Mouse (Mus musculus): ENCODE data around the gene Susd3. TPM values are rescaled to one million over a fixed set of nuclear protein-coding genes. Genes with fewer than 3 reads are reported as not detected.

Susd3 gene
- 0.95 and 1.0 TPM in 2 replicates for polyA plus RNA-seq (2016; fragmentation: Nextera tagmentation; extraction: Ambion mirVana)

DNA sequence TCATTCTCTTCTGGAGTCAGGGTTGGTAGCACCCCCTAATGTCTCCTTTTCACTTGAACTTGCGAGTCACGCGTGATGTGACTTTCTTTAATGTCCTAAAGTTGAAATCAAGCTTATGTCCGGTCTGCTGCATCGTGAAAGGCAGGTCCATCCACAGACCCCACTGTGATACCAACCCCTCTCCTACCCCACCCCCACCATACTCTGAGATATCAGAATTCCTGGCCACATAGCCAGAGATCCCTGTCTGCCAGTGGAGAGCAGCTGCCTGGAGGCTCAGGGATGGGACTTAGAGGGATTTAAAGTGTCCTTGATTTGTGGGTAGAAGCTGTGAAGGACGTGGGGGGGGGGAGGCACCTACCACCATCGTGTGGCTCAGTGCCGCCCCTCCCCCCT, at the start of gene Susd3:
Susd3 (minus strand) TSS at position 240 of the 396 bp plus-strand sequence.
- WGBS: 17% methylated on average over 6 of the region's 8 CpGs
- Histone ChIP-seq H3K27ac (no peak within 1 kb of the TSS), H3K27me3 (peaks cover 55% of the 10 kb centered on the region)

GRCm38 (mm10) chr13:49296270-49296669, 47.8 kb upstream of the Susd3 start:
- 79% methylated on average over 7 of the region's 7 CpGs for WGBS
- 0 out of 2 replicates have a peak, but pooled peaks cover 4% of the 10 kb centered on the region for H3K9me3 ChIP-seq
- H3K27ac ChIP-seq: no peak overlapping the region
- H3K9ac ChIP-seq (replicated peaks): no peak overlapping the region
- H3K36me3 ChIP-seq: no peaks in the 10 kb centered on the region
- H3K4me3 ChIP-seq (replicated peaks): no peak overlapping the region
- no peaks in the 10 kb centered on the region for H3K27me3 ChIP-seq
- no peaks in the 10 kb centered on the region for H3K4me1 ChIP-seq (replicated peaks)
- no peak overlapping the region for H3K4me2 ChIP-seq
- no peak for ATAC-seq (ENCODE audit: insufficient number of reproducible peaks, insufficient read depth, low FRiP score, low TSS enrichment, low read depth)

More for the DNA sequence above, at the start of gene Susd3:
- H3K4me2 ChIP-seq: peak within 1 kb of the TSS; percentile 75
- no peaks in the 10 kb centered on the region for H3K9me3 ChIP-seq
- peak within 1 kb of the TSS; percentile 49 for H3K4me3 ChIP-seq (replicated peaks)
- ATAC-seq (ENCODE audit: insufficient number of reproducible peaks, insufficient read depth, low FRiP score, low TSS enrichment, low read depth): no peak
- no peaks in the 10 kb centered on the region for H3K36me3 ChIP-seq
- H3K4me1 ChIP-seq (replicated peaks): peaks cover 9% of the 10 kb centered on the region; the same call in 1 of the 2 replicates
- H3K9ac ChIP-seq (replicated peaks): peak within 1 kb of the TSS; percentile 42; the same call in 1 of the 2 replicates

- 83% methylated on average over 9 of the region's 9 CpGs for WGBS
- Histone ChIP-seq H3K4me1 (replicated peaks) (no peaks in the 10 kb centered on the region), H3K9ac (replicated peaks) (no peak overlapping the region), H3K4me3 (replicated peaks) (no peak overlapping the region), H3K9me3 (0 out of 2 replicates have a peak, but pooled peaks cover 5% of the 10 kb centered on the region), H3K27ac (no peak overlapping the region), H3K36me3 (no peaks in the 10 kb centered on the region), H3K27me3 (no peaks in the 10 kb centered on the region), H3K4me2 (no peak overlapping the region)
- ATAC-seq (ENCODE audit: insufficient number of reproducible peaks, insufficient read depth, low FRiP score, low TSS enrichment, low read depth): no peak
Observed at GRCm38 (mm10) chr13:49294108-49294507, 45.6 kb upstream of the Susd3 start.

- Histone ChIP-seq H3K36me3 (no peaks in the 10 kb centered on the region), H3K4me1 (replicated peaks) (no peaks in the 10 kb centered on the region), H3K9ac (replicated peaks) (no peak overlapping the region), H3K4me2 (no peak overlapping the region), H3K27ac (no peak overlapping the region), H3K27me3 (no peaks in the 10 kb centered on the region), H3K9me3 (0 out of 2 replicates have a peak, but pooled peaks cover 5% of the 10 kb centered on the region), H3K4me3 (replicated peaks) (no peak overlapping the region)
- no peak for ATAC-seq (ENCODE audit: insufficient number of reproducible peaks, insufficient read depth, low FRiP score, low TSS enrichment, low read depth)
- 89% methylated on average over 6 of the region's 6 CpGs for WGBS
Observed at GRCm38 (mm10) chr13:49291949-49292348, 43.4 kb upstream of the Susd3 start.

GRCm38 (mm10) chr13:49291398-49291797, 42.9 kb upstream of the Susd3 start:
- 0 out of 2 replicates have a peak, but pooled peaks cover 5% of the 10 kb centered on the region for H3K9me3 ChIP-seq
- no peak overlapping the region for H3K9ac ChIP-seq (replicated peaks)
- no peak overlapping the region for H3K4me3 ChIP-seq (replicated peaks)
- no peaks in the 10 kb centered on the region for H3K27me3 ChIP-seq
- H3K4me1 ChIP-seq (replicated peaks): no peaks in the 10 kb centered on the region
- H3K27ac ChIP-seq: no peak overlapping the region
- no peak for ATAC-seq (ENCODE audit: insufficient number of reproducible peaks, insufficient read depth, low FRiP score, low TSS enrichment, low read depth)
- H3K36me3 ChIP-seq: no peaks in the 10 kb centered on the region
- WGBS: 51% methylated on average over 1 of the region's 1 CpGs
- no peak overlapping the region for H3K4me2 ChIP-seq

DNA sequence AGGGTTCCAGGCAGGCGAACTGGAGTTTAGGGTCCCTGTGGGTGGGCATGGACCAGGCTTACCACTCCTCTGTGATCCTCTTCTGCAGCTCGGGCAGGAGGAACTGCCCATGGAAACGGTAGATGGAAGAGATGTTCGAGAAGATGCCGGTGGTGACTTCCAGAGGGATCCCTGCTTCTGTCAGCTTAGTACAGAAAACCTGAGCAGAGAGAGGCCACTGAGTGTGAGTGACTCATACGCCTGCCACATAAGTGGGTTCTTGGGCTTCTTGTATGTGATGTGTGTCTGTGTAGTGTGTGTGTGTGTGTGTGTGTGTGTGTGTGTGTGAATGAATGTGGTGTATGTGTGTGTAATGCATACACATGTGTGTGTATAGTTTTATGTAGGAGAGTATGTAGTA, 38.7 kb upstream of the Susd3 start:
- Histone ChIP-seq H3K4me2 (no peak overlapping the region), H3K27me3 (no peaks in the 10 kb centered on the region), H3K4me3 (replicated peaks) (no peak overlapping the region), H3K27ac (no peak overlapping the region), H3K36me3 (no peaks in the 10 kb centered on the region), H3K9me3 (0 out of 2 replicates have a peak, but pooled peaks cover 5% of the 10 kb centered on the region), H3K4me1 (replicated peaks) (no peaks in the 10 kb centered on the region), H3K9ac (replicated peaks) (no peak overlapping the region)
- no peak for ATAC-seq (ENCODE audit: insufficient number of reproducible peaks, insufficient read depth, low FRiP score, low TSS enrichment, low read depth)
- WGBS: 89% methylated on average over 6 of the region's 6 CpGs

GRCm38 (mm10) chr13:49286750-49287149, 38.2 kb upstream of the Susd3 start:
- Histone ChIP-seq H3K9ac (replicated peaks) (no peak overlapping the region), H3K9me3 (0 out of 2 replicates have a peak, but pooled peaks cover 5% of the 10 kb centered on the region), H3K4me3 (replicated peaks) (no peak overlapping the region), H3K27me3 (no peaks in the 10 kb centered on the region), H3K4me1 (replicated peaks) (no peaks in the 10 kb centered on the region), H3K4me2 (no peak overlapping the region), H3K27ac (no peak overlapping the region), H3K36me3 (no peaks in the 10 kb centered on the region)
- no peak for ATAC-seq (ENCODE audit: insufficient number of reproducible peaks, insufficient read depth, low FRiP score, low TSS enrichment, low read depth)
- WGBS: 82% methylated on average over 3 of the region's 3 CpGs

- H3K4me3 ChIP-seq (replicated peaks): no peak overlapping the region
- no peak for ATAC-seq (ENCODE audit: insufficient number of reproducible peaks, insufficient read depth, low FRiP score, low TSS enrichment, low read depth)
- no peak overlapping the region for H3K27ac ChIP-seq
- no peaks in the 10 kb centered on the region for H3K27me3 ChIP-seq
- WGBS: 81% methylated on average over 9 of the region's 9 CpGs
- no peaks in the 10 kb centered on the region for H3K4me1 ChIP-seq (replicated peaks)
- H3K4me2 ChIP-seq: no peak overlapping the region
- H3K9me3 ChIP-seq: no peaks in the 10 kb centered on the region; the same call in 1 of the 2 replicates
- no peak overlapping the region for H3K9ac ChIP-seq (replicated peaks)
- peaks cover 15% of the 10 kb centered on the region; the same call in 1 of the 2 replicates for H3K36me3 ChIP-seq
Observed at GRCm38 (mm10) chr13:49283686-49284085, 35.2 kb upstream of the Susd3 start.

- H3K9ac ChIP-seq (replicated peaks): no peak overlapping the region
- no peaks in the 10 kb centered on the region for H3K27me3 ChIP-seq
- H3K36me3 ChIP-seq: peaks cover 15% of the 10 kb centered on the region; the same call in 1 of the 2 replicates
- no peak overlapping the region for H3K4me3 ChIP-seq (replicated peaks)
- 49% methylated on average over 2 of the region's 2 CpGs for WGBS
- no peaks in the 10 kb centered on the region for H3K4me1 ChIP-seq (replicated peaks)
- no peak overlapping the region for H3K4me2 ChIP-seq
- H3K9me3 ChIP-seq: no peaks in the 10 kb centered on the region; the same call in 1 of the 2 replicates
- ATAC-seq (ENCODE audit: insufficient number of reproducible peaks, insufficient read depth, low FRiP score, low TSS enrichment, low read depth): no peak
- no peak overlapping the region for H3K27ac ChIP-seq
Observed at GRCm38 (mm10) chr13:49282168-49282567, 33.7 kb upstream of the Susd3 start.

GRCm38 (mm10) chr13:49271831-49272765, 23.6 kb upstream of the Susd3 start:
- WGBS: 58% methylated on average over 5 of the region's 5 CpGs

DNA sequence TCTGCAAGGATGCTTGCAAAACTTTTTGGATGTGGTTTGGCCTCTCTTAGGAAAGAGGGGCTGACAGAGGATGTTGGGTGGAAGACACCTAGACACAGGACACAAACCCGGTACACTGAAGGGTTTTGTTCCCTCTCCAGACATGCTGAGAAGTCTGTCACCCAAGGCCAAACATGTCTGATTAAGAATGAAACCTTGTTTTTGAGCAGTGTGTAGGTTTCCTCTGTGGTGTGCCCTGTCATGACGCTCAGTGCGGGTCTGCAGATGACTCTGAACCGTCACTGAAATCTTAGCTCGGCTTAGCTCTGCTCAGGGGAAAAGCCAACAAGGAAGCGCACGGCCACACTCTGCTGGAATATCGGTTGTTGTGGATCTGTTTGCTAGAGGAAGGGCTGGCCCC, 22.0 kb upstream of the Susd3 start:
- Histone ChIP-seq H3K27me3 (no peaks in the 10 kb centered on the region), H3K4me3 (replicated peaks) (no peak overlapping the region), H3K9me3 (no peaks in the 10 kb centered on the region), H3K4me1 (replicated peaks) (no peaks in the 10 kb centered on the region), H3K4me2 (no peak overlapping the region), H3K27ac (no peak overlapping the region), H3K36me3 (no peaks in the 10 kb centered on the region), H3K9ac (replicated peaks) (no peak overlapping the region)
- WGBS: 88% methylated on average over 8 of the region's 8 CpGs
- ATAC-seq (ENCODE audit: insufficient number of reproducible peaks, insufficient read depth, low FRiP score, low TSS enrichment, low read depth): no peak

More at GRCm38 (mm10) chr13:49271831-49272765, 23.6 kb upstream of the Susd3 start:
- no peak overlapping the region for H3K4me2 ChIP-seq
- no peak overlapping the region for H3K27ac ChIP-seq
- H3K4me1 ChIP-seq (replicated peaks): no peaks in the 10 kb centered on the region
- no peak overlapping the region for H3K4me3 ChIP-seq (replicated peaks)
- no peak for ATAC-seq (ENCODE audit: insufficient number of reproducible peaks, insufficient read depth, low FRiP score, low TSS enrichment, low read depth)
- no peaks in the 10 kb centered on the region for H3K9me3 ChIP-seq
- no peaks in the 10 kb centered on the region for H3K27me3 ChIP-seq
- no peak overlapping the region for H3K9ac ChIP-seq (replicated peaks)
- H3K36me3 ChIP-seq: no peaks in the 10 kb centered on the region
